Mouse (Mus musculus) hindbrain, embryonic 11.5 days (tissue): Measurements from ENCODE around the gene Hexim1. TPM values are rescaled to one million over a fixed set of nuclear protein-coding genes. Genes with fewer than 3 reads are reported as not detected.
A peak's percentile ranks its signal among the peaks of the same experiment; 100 is the strongest.

Experiments used
- ATAC-seq: fragments of 200-750 bp; cut with Nextera tagmentation; 2 replicates; pipeline ENCODE4 v1.8.0; 2017; ENCODE audit warnings: mild to moderate bottlenecking, moderate TSS enrichment, moderate library complexity; ENCODE audit not compliant: low FRiP score
- DNase-seq: peaks from one replicate; pipeline ENCODE4 v3.0.0-alpha.2; 2015; ENCODE audit warnings: low spot score
- H3K27ac ChIP-seq: fragments of 300-500 bp; sonication (generic); 2 replicates; pipeline ENCODE4 v1.5.1; 2014; ENCODE audit warnings: mild to moderate bottlenecking, low read depth, low read length
- H3K27me3 ChIP-seq: fragments of 300-500 bp; sonication (generic); 2 replicates; pipeline ENCODE4 v1.6.1; 2014; ENCODE audit warnings: mild to moderate bottlenecking, low read length, moderate library complexity, mixed read lengths; ENCODE audit not compliant: control insufficient read depth, insufficient read depth
- H3K36me3 ChIP-seq: fragments of 300-500 bp; sonication (generic); 2 replicates; pipeline ENCODE4 v1.6.1; 2014; ENCODE audit warnings: mild to moderate bottlenecking, low read length, moderate library complexity, mixed read lengths; ENCODE audit not compliant: control insufficient read depth, insufficient read depth
- H3K4me1 ChIP-seq: fragments of 300-500 bp; sonication (generic); replicated peaks from 2 replicates; pipeline ENCODE4 v1.6.1; 2014; ENCODE audit warnings: low read length, mixed read lengths; ENCODE audit not compliant: control insufficient read depth, insufficient read depth
- H3K4me2 ChIP-seq: fragments of 300-500 bp; sonication (generic); replicated peaks from 2 replicates; pipeline ENCODE4 v1.6.1; 2014; ENCODE audit warnings: mild to moderate bottlenecking, low read depth, low read length
- H3K4me3 ChIP-seq: fragments of 300-500 bp; sonication (generic); 2 replicates; pipeline ENCODE4 v1.5.1; 2014; ENCODE audit warnings: low read depth, low read length
- H3K9ac ChIP-seq: fragments of 300-500 bp; sonication (generic); 2 replicates; pipeline ENCODE4 v1.6.1; 2014; ENCODE audit warnings: low read depth, low read length
- H3K9me3 ChIP-seq: fragments of 300-500 bp; sonication (generic); 2 replicates; pipeline ENCODE4 v1.6.1; 2016; ENCODE audit warnings: low read length; ENCODE audit not compliant: control insufficient read depth
- whole genome bisulfite sequencing: fragments of 180-500 bp; shearing (Covaris S2); extraction: QIAGEN DNeasy Blood & Tissue Kit; methylation state at CpG from one replicate; pipeline ENCODE4 v1.1.7; 2014; 5-methylcytosine and 5-hydroxymethylcytosine counted together
- polyA plus RNA-seq: library from polyadenylated mRNA; unstranded; fragments of >200 nt; fragmentation: Nextera tagmentation; extraction: Ambion mirVana; gene quantifications from 2 replicates; pipeline ENCODE4 v1.2.1, GENCODE M21; 2014

Gene Hexim1
- polyA plus RNA-seq, 1 experiment from 2014 or later: 5.4 TPM

- Histone ChIP-seq H3K27me3 (peaks cover 23% of the 10 kb centered on the region), H3K4me1 (peaks cover 5% of the 10 kb centered on the region; the same call in 1 of the 2 replicates), H3K4me3 (no peak overlapping the region; the same call in 1 of the 2 replicates), H3K9me3 (no peaks in the 10 kb centered on the region), H3K27ac (no peak overlapping the region), H3K36me3 (no peaks in the 10 kb centered on the region), H3K4me2 (no peak overlapping the region), H3K9ac (no peak overlapping the region)
- DNase-seq (no peak), ATAC-seq (no peak)
- 16% methylated on average over 10 of the region's 10 CpGs for WGBS
Observed at GRCm38 (mm10) chr11:103111301-103111700, 4.7 kb upstream of the Hexim1 start.

GRCm38 (mm10) chr11:103111881-103112551, 4.0 kb upstream of the Hexim1 start:
- ATAC-seq: no peak
- Histone ChIP-seq H3K27me3 (peaks cover 23% of the 10 kb centered on the region), H3K4me1 (peaks cover 5% of the 10 kb centered on the region; the same call in 1 of the 2 replicates), H3K9me3 (no peaks in the 10 kb centered on the region), H3K36me3 (no peaks in the 10 kb centered on the region), H3K4me2 (peak overlapping the region; percentile 41), H3K4me3 (peak overlapping the region; percentile 19; the same call in 1 of the 2 replicates), H3K9ac (peak overlapping the region; percentile 46), H3K27ac (no peak overlapping the region)
- peak; percentile 48 for DNase-seq
- WGBS: 1% methylated on average over 26 of the region's 28 CpGs

- Histone ChIP-seq H3K4me2 (no peak overlapping the region), H3K9me3 (no peaks in the 10 kb centered on the region), H3K27me3 (peaks cover 23% of the 10 kb centered on the region), H3K4me1 (peaks cover 5% of the 10 kb centered on the region; the same call in 1 of the 2 replicates), H3K9ac (no peak overlapping the region), H3K27ac (no peak overlapping the region), H3K36me3 (no peaks in the 10 kb centered on the region), H3K4me3 (no peak overlapping the region; the same call in 1 of the 2 replicates)
- WGBS: 18% methylated on average over 9 of the region's 9 CpGs
- peak; percentile 20 for DNase-seq
- ATAC-seq: no peak
Observed at GRCm38 (mm10) chr11:103112552-103112912, 3.5 kb upstream of the Hexim1 start.

DNA sequence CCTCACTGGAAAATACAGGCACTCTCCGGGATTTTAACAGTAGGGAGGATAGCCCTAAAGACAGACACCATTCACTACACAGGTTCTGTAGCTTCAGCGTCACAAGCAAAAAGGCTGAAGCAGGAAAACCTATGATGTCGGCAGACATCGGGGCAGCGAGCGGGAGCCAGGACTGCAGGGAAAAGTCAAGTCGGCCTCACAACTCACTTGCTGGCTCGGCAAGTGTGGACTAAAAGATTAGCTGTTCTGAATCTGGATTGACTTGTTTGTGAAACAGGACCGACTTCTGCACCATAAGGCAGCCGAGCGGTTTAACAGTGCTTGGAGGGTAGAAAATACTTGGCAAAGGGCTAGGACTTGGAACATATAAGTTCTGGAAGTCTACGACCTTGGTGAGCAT, 3.0 kb upstream of the Hexim1 start:
- Histone ChIP-seq H3K4me1 (peaks cover 5% of the 10 kb centered on the region; the same call in 1 of the 2 replicates), H3K36me3 (no peaks in the 10 kb centered on the region), H3K9me3 (no peaks in the 10 kb centered on the region), H3K4me2 (no peak overlapping the region), H3K27ac (no peak overlapping the region), H3K27me3 (peaks cover 23% of the 10 kb centered on the region), H3K9ac (no peak overlapping the region), H3K4me3 (no peak overlapping the region)
- WGBS: 29% methylated on average over 12 of the region's 12 CpGs
- DNase-seq (no peak), ATAC-seq (no peak)

DNA sequence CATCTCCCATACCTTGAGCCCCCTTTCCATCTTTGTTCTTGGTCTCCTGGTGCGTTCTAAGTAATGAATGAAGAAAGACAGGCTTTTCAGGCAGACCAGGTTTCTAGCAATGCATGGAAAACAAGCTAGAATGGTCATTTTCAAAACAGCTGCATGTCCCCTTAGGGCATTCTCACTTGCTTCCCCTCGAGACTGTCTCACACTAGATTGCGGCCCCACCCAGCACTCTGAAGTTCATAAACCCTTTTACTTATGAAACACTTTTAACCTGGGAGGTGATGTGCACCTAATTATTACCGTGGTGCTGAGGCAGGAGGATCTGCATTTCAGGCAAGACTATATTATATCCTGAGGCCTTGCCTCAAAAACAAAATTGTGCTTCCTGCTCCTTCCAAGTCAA, 2.3 kb upstream of the Hexim1 start:
- H3K4me1 ChIP-seq: peaks cover 5% of the 10 kb centered on the region; the same call in 1 of the 2 replicates
- H3K4me3 ChIP-seq: no peak overlapping the region; the same call in 1 of the 2 replicates
- H3K9ac ChIP-seq: no peak overlapping the region
- no peaks in the 10 kb centered on the region for H3K9me3 ChIP-seq
- H3K4me2 ChIP-seq: no peak overlapping the region
- ATAC-seq: no peak
- DNase-seq: no peak
- H3K27me3 ChIP-seq: peaks cover 23% of the 10 kb centered on the region
- H3K27ac ChIP-seq: no peak overlapping the region
- no peaks in the 10 kb centered on the region for H3K36me3 ChIP-seq
- WGBS: 86% methylated on average over 4 of the region's 4 CpGs

GRCm38 (mm10) chr11:103114270-103114943, 1.6 kb upstream of the Hexim1 start:
- DNase-seq (no peak), ATAC-seq (no peak)
- Histone ChIP-seq H3K9ac (peak overlapping the region; percentile 79), H3K36me3 (no peaks in the 10 kb centered on the region), H3K27ac (no peak overlapping the region), H3K4me1 (peaks cover 5% of the 10 kb centered on the region; the same call in 1 of the 2 replicates), H3K4me2 (peak overlapping the region; percentile 60), H3K4me3 (peak overlapping the region; percentile 60), H3K9me3 (no peaks in the 10 kb centered on the region), H3K27me3 (peaks cover 23% of the 10 kb centered on the region)
- WGBS: 86% methylated on average over 11 of the region's 11 CpGs

GRCm38 (mm10) chr11:103115163-103116007, 646 bp upstream of the Hexim1 start:
- Histone ChIP-seq H3K36me3 (no peaks in the 10 kb centered on the region), H3K4me3 (peak overlapping the region; percentile 60), H3K4me2 (peak overlapping the region; percentile 80), H3K9ac (peak overlapping the region; percentile 79), H3K27ac (peak overlapping the region; percentile 80), H3K27me3 (peaks cover 23% of the 10 kb centered on the region), H3K9me3 (no peaks in the 10 kb centered on the region), H3K4me1 (peaks cover 5% of the 10 kb centered on the region; the same call in 1 of the 2 replicates)
- ATAC-seq (peak; percentile 72), DNase-seq (peak; percentile 85)
- under 1% methylated on average over 34 of the region's 34 CpGs for WGBS

DNA sequence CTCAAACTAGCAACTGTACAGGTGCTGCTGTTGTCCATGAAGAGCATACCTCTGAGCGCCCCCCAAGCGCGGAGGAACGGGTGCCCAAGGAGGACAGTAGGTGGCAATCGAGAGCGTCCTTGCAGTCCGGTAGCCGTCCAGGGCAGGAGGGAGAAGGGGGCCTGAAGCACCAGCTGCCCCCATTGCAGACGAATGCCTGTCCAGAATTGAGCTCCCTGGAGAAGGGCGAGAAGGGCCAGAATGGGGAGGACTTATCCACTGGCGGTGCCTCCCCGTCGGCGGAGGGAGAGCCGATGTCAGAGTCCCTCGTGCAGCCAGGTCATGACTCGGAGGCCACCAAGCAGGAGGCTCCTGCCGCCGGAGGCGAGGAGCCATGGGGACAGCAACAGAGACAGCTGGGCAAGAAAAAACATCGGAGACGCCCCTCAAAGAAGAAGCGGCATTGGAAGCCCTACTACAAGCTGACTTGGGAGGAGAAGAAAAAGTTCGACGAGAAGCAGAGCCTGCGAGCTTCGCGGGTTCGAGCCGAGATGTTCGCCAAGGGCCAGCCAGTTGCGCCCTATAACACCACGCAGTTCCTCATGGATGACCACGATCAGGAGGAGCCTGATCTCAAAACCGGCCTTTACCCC, 1.0 kb downstream of the Hexim1 start:
- peak; percentile 77 for DNase-seq
- H3K4me1 ChIP-seq: peaks cover 2% of the 10 kb centered on the region; the same call in 1 of the 2 replicates
- H3K9me3 ChIP-seq: no peaks in the 10 kb centered on the region
- H3K27ac ChIP-seq: peak overlapping the region; percentile 89; the same call in 1 of the 2 replicates
- H3K4me3 ChIP-seq: peak overlapping the region; percentile 60
- peak; percentile 20; the same call in 1 of the 2 replicates for ATAC-seq
- peaks cover 14% of the 10 kb centered on the region for H3K27me3 ChIP-seq
- H3K4me2 ChIP-seq: peak overlapping the region; percentile 80
- under 1% methylated on average over 35 of the region's 35 CpGs for WGBS
- peak overlapping the region; percentile 48 for H3K9ac ChIP-seq
- H3K36me3 ChIP-seq: no peaks in the 10 kb centered on the region
